Mouse (Mus musculus) olfactory bulb, adult 2 months (tissue): ENCODE results near the gene Oxct2b.

Source experiments
- CTCF ChIP-seq: fragments of 200-500 bp; IDR thresholded peaks from 2 replicates; pipeline ENCODE4 v1.5.1; 2012; ENCODE audit warnings: low read depth, mild to moderate bottlenecking, low read length, moderate library complexity; ENCODE audit not compliant: insufficient read depth
- POLR2A ChIP-seq: fragments of 200-500 bp; IDR thresholded peaks from 2 replicates; pipeline ENCODE4 v1.6.1; 2012; ENCODE audit warnings: mild to moderate bottlenecking, low read depth, low read length, moderate library complexity; ENCODE audit not compliant: insufficient read depth

GRCm38 (mm10) chr4:123093064-123093776, 22.8 kb upstream of the Oxct2b start:
- TF ChIP-seq CTCF (no peak), POLR2A (no peak)
